Mouse (Mus musculus): ENCODE results near the gene Tmem39b. TPM values are rescaled to one million over a fixed set of nuclear protein-coding genes. Genes with fewer than 3 reads are reported as not detected.
A peak's percentile ranks its signal among the peaks of the same experiment; 100 is the strongest.

Tmem39b gene
- total RNA-seq, 2 experiments from 2014 or later = 14.6 TPM

DNA sequence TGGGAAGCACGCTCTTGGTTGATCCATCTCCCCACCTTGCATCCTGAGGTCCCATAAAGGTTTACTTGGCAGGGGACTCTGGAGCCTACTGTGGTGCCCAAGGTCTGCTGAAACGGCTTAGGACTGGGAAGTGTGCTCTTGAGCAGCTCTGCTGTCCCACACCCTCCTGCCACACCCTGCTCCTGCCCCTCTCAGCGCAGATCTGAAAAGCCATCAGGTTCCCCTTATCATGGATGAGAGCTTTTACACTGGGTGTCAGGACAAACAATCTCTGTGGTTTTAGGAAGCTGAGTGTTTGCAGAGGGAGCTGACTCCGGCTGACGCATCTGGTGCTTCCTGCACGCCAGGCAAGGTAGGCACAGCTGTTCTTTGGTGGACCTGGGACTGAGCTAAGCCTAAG is 62.8 kb downstream of the Tmem39b start:
- no peak overlapping the region for H3K4me3 ChIP-seq
- H3K27ac ChIP-seq = no peak overlapping the region
- no peak for DNase-seq (ENCODE audit: low spot score in 2 of 2)
- TF ChIP-seq CTCF (conservative IDR thresholded peaks at IDR 0.05) = no peak

DNA sequence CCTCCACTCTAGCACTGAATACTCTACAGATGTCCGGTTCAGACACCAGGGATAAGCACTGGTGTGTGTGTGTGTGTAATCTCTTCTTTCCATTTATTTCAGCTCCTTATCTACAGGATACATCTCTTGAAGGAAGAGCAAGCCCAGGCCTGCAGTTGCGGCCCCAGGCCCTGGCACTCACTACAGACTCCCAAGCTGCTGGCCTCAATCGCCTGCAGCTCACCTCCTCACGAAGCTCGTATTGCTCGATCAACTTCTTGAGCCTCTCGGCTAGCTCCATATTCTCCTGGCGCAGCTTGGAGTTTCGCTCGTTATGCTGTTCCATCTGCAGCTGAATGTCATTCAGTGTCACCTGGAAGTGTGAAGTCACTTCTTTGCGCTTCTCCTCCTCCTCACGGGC is 64.8 kb downstream of the Tmem39b start:
- H3K4me3 ChIP-seq = no peak overlapping the region
- H3K27ac ChIP-seq = peak overlapping the region; percentile 40; the same call in 1 of the 2 replicates
- no peak for TF ChIP-seq CTCF (conservative IDR thresholded peaks at IDR 0.05)
- no peak for DNase-seq (ENCODE audit: low spot score in 2 of 2)

DNA sequence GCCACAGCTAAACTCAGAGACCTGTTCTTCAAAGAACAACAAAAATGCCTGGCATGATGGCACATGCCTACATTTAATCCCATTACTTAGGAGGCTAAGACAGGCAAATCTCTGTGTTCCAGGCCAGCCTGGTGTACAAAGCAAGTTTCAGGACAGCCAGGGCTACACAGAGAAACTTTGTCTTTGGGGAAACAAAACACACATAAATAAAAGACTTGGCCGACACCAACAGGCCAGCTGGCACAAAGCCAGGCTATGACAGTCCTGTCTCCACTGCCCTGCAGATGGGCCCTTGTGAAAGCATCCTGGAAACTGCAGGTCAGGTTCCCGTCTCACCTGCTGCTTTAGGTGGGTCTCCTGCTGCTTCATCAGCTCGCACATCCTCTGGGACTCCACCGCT is 65.7 kb downstream of the Tmem39b start:
- H3K4me3 ChIP-seq = no peak overlapping the region
- peak overlapping the region; percentile 40; the same call in 1 of the 2 replicates for H3K27ac ChIP-seq
- DNase-seq (ENCODE audit: low spot score in 2 of 2) = no peak

More for the DNA sequence above, 65.7 kb downstream of the Tmem39b start:
- TF ChIP-seq CTCF (conservative IDR thresholded peaks at IDR 0.05) = no peak

Small RNAs within 50 kb of the gene (microRNA-seq; reads per million reads assigned to microRNA genes)
- 2.6 to 3.5 reads per million in 2 experiments for gene Mir7016

Other genes starting within 250 kb of the Tmem39b start
- 10 to 100 TPM; 56.2 to 62.7 TPM for gene Bsdc1, start 235.3 kb downstream of the Tmem39b start, total RNA-seq (2021)
- under 1 TPM in 1 of 2 experiments, not detected in 1; 0.38 TPM for gene Tssk3, start 205.8 kb downstream of the Tmem39b start, total RNA-seq (2021)
- gene Fam229a, start 205.6 kb downstream of the Tmem39b start, total RNA-seq (2021) = not detected
- gene Marcksl1, start 183.3 kb downstream of the Tmem39b start, total RNA-seq (2021) = 100 to 1,000 TPM in 1 of 2 experiments, 10 to 100 TPM in 1; 94.6 to 103 TPM
- gene Hdac1, start 154.1 kb downstream of the Tmem39b start, total RNA-seq (2021) = 10 to 100 TPM; 48.9 to 49.8 TPM
- gene Lck, start 123.2 kb downstream of the Tmem39b start, total RNA-seq (2021) = 1 to 10 TPM; 2.8 to 6.2 TPM
- under 1 TPM; 0.41 to 0.83 TPM for gene Fam167b, start 118.3 kb downstream of the Tmem39b start, total RNA-seq (2021)
- gene Eif3i, start 96.2 kb downstream of the Tmem39b start, total RNA-seq (2021) = 100 to 1,000 TPM; 117 to 120 TPM
- gene Tmem234, start 96.2 kb downstream of the Tmem39b start, total RNA-seq (2021) = 10 to 100 TPM; 83.1 to 86.2 TPM
- gene Dcdc2b, start 82.6 kb downstream of the Tmem39b start, total RNA-seq (2021) = 1 to 10 TPM; 5.7 to 7.4 TPM
- gene Iqcc, start 77.7 kb downstream of the Tmem39b start, total RNA-seq (2021) = 10 to 100 TPM; 31.5 to 34.3 TPM
- gene Ccdc28b, start 72.9 kb downstream of the Tmem39b start, total RNA-seq (2021) = 10 to 100 TPM; 70.2 to 81.0 TPM
- gene Txlna, start 55.8 kb downstream of the Tmem39b start, total RNA-seq (2021) = 10 to 100 TPM; 49.7 to 51.3 TPM
- 10 to 100 TPM; 88.7 to 97.9 TPM for gene Kpna6, start 24.1 kb downstream of the Tmem39b start, total RNA-seq (2021)
- gene Khdrbs1, start 45.5 kb upstream of the Tmem39b start, total RNA-seq (2021) = 10 to 100 TPM; 87.4 to 92.5 TPM
- gene Ptp4a2, start 114.4 kb upstream of the Tmem39b start, total RNA-seq (2021) = 100 to 1,000 TPM; 134 to 137 TPM
- gene Spocd1, start 232.4 kb upstream of the Tmem39b start, total RNA-seq (2021) = 1 to 10 TPM in 1 of 2 experiments, under 1 TPM in 1; 0.42 to 1.0 TPM

Data from layer of hippocampus, adult 2 months (tissue).